Mouse (Mus musculus) retina, postnatal 7 days (tissue): Measurements from ENCODE around the gene Auts2.

Experiments
- DNase-seq: peaks from one replicate; pipeline ENCODE4 v3.0.0-alpha.2; 2012; ENCODE audit warnings: low read depth, low spot score

Auts2 gene

DNA sequence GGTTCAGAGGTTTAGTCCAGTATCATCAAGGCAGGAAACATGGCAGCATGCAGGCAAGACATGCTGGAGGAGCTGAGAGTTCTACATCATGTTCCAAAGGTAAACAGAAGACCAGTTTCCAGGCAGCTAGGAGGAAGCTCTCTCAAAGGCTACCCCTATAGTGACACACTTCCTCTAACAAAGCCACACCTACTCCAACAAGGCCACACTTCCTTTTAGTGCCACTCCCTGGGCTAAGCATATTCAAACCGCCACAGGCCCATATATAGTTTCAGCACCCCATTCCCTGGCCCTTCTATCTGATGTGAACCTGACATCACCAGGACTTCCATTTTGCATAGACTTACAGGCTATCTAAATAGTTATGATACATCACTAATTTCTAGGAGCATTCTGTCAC, 863.6 kb downstream of the Auts2 start:
- DNase-seq = no peak

DNA sequence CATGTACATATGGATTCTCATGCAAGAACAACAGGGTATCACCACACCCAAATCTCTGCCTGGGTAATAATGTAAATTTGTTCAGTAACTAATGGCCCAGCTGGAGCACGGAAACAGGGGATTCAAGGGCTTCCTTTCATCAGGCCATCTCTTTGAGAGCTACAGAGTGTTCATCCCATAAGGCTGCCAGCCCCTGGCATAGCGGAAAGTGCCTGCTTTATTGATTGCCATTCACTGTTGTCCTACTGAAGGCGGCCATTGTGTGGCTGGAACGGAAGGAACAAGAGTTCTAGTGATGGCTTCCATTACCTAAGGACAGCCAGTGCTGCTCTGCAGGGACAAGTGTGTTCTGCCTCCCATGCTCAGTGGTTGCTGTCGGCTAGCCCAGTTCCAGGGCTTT, 865.6 kb downstream of the Auts2 start:
- no peak for DNase-seq

DNA sequence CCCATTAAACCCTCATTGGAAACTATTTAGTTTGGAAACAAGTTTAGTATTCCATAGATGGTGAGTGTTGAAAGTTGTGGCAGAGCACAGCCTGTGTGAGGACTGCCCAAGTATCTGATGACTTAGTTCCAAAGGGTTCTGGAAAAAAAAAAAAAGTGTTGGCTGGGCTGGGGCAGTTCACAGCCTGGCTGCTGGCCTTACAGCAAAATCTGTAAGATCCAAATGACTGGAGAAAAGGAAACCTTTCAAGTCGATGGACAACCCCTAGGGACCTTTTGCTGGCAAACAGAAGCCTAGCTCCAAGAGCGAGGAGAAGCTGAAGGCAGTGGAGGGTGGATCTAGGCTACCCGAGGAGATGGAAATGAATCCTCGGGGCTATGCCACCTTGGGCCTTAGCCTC, 869.4 kb downstream of the Auts2 start:
- no peak for DNase-seq

DNA sequence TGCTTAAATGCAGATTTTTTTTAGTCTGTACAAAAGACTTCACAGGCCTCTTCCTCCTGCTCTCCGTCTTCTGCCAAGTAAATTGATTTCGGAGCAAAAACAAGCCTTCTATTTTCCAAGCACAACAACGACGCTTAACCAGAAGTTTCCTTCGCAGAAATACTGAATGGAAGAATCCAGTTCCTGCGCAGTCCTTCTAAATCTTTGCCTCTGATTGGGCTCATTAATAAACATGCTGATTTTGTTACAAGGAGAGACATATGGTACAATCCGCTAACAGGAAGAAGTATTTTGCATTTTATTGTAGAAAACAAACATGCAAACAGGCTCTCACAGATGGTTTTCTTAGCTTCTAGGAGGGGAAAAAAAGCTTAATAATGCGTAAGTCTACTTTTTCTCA, 878.1 kb downstream of the Auts2 start:
- DNase-seq = no peak

DNA sequence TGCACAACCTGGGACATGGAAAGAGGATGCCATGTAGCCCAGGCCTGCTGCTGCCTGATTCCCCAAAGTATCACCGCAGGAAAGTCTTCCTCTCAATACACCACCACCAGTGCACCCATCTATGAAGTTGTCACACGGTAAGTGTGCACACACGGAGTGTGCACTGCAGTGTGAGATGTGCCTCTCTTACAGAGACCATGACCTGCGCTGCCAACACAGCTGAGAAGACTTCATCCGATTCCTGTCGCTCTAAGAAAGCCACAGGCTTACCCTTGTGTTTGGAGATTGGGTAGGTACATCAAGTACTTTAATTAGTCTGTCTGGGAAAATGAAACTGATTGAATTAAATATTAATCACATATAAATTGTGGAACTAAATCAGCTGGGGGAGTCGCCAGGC, 878.5 kb downstream of the Auts2 start:
- no peak for DNase-seq

DNA sequence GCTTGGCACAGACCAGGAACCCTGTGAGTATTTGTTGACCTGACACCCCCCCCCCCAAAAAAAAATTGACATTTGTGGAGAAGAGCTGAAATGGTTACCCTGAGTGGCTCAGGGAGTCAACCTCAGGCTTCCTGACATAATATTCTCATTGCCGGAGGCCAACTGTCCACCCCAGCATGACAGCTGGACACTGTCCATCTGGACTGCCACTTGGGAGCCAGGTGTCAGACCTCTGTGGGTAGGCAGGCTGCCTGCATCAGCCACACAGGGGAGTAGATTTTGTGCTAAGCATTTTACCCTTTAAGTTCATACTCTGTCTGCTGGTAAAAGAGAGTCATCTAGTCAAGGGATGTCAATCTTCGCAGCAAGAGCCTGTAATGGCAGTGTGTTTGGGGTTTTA, 880.5 kb downstream of the Auts2 start:
- DNase-seq = no peak

DNA sequence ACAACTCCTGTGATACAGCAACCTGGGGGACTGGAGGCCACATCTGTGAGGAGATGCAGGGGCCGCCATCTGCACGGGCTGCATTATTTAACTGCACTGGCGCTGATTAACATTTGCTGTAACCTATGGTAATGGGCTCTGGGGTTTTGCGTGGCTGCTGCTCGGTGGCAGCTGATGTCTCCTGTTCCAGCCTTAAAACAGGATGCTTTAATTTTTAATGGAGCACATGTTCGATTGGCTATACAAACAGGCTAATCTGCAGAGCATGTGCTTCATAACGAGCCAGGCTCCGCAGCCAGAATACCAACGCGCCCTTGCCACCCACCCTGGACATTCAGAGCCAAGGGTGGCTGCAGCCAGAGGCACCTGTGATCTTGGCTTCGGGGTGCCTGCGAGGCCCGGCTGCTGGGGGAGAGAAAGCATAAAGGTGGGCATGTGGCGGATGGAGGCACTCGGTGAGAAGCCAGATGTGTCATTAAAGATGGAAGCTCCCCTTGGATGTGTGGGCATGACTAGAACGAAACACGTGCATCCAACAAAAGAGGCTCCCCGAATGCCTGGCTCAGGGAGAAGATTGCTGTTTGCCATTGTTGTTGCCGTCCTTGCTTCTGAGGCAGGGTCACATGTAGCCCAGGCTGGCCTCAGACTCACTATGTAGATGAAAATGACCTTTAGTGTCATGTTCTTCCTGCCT, 884.2 kb downstream of the Auts2 start:
- DNase-seq = no peak

DNA sequence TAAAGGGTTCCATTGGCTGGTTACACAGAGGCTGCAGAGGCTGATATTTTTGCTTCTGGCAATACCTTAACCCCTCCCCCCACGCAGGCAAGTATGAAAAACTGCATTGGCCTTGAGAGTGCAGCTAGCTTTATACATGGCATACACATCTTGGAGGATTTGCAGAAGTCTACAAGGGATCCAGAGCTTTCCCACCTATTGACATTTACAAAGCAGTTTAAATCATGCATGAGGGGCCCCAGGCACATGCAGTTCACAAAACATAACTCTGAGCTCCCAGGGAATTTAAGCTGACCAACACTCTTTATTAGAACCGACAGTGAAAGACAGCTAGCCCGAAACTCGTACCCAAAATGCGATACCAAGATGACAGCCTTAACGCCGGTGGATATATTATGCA, 888.9 kb downstream of the Auts2 start:
- DNase-seq = no peak

DNA sequence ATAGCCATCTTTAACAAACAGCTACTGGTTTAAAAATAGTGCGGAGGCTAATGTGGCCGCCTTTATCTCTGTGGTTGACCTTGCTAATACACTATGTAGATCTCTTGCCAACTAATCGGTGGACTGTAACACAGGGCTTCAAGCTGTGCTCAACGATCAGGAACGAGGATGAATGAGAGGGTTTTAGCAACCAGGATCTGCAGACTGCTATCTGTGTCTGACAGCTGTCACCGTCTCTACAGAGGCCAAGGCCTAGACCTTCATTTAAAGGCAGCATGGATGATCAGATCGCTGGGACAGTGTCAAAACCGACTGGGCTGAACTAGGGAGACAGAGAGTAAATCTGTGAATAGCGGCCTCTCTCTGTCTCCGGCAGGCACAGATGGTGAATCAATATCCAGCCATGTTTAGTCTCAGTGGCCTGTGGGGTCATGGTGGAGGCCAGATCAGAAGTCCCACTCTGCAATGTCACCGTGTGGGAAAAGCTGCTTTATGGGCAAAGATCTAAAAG, 892.7 kb downstream of the Auts2 start:
- no peak for DNase-seq

DNA sequence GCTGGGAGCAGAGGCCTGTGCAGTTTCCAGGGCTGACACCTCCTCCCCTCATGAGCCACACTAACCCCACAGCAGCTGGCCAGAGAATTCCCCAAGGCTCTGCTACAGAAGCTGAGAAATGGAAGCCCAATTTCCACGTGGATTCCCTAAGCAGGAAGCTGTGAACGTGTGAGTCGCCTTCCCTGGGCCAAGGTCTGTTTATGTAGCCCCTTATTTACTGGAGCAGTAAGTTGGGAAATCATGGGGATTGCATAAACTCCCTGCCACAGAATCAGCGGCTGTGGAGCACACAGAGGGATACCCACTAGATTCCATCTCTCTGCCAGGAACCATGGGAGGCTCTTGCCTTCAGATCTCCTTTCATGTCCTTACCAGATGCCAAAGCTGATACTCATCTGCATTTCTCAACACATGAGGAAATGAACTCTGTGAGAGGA, 895.4 kb downstream of the Auts2 start:
- DNase-seq = no peak

DNA sequence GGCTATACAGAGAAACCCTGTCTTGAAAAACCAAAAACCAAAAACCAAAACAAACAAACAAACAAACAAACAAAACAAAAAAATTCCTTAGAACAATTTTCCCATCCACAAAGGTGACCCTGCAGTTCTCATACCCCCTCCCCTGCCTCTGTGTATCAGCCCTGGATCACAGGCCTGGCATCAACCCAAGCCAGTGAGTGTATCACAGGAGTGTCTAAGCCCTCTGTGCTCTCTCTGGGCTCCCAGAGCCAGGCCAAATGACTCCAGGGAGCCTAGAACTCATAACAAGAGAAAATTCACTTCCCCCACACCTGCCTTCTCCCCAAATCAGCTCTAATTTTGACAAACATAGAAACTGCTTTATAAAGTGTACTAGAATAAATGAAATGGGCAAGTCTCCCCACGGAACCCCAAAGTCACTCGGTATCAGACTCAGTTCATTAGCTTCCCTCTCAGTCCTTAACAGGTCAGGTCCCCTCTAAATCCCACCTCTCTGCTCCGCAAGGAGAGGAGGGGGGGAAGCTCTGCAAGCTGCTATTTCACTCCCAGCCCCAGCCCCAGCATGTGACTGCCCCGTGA, 896.0 kb downstream of the Auts2 start:
- DNase-seq = no peak

DNA sequence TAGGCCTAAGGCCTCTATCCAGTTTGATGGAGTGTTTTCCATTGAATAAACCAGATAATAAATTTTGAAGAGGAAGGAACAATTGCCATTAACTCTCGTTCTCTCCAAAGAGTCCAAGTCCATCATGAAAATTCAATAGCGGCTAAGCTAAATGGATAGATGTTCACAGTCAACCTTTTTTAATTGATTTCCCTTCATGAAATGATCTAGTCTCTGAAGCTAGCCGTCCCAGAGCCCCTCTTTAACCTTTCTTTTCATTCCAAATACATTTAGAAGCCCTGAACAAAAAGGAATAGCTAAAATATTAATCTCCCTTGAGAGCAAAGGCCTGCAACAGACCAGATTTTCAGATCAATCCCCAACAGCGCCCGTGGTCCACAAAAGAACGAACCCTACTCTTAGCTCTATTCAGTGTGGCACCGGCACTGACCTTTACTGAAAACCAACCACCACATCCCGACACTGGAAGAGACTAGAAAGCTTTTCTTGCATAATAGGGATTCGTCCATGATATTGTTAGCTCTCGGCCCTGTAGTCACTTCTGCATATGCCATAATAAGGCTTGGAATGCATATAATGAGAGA, 896.9 kb downstream of the Auts2 start:
- no peak for DNase-seq

DNA sequence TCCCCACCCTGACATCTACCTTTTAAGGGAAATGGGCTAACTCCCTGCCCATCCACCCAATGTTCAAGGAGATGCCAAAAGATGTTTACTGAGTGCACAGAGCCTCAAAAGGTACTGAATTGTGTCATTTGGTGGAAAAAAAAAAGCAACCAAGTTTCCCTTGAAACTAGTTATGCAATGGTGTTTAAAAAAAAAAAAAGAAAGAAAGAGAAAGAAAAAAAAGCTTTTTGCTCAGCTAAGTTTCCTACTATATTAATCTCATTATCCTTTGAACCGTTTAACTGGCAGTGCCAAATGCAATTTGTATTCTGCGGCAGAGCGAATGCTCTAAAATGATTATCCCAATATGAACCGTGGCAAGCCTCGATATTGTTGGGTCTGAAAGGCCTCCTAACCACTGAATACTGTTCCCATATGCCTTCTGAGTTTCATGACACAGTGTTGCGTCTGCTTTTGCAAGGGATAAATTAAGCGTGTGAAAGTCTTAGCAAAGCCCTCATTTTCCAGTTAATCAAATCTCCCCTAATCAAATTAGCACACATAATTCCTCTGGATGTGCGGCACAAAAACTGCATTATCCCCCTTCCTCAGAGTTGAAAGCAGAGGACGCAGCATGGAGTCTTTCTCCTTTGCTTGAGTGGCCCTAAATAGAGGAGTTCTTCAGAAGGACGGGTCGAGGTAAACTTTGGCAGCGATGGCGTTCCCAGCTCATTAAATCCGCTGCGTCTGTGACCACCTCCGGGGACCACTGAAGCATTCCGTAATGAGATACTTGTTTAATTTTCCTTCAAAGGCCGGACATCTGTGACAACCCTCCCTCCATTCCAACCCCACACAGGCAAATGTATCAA, 897.6 kb downstream of the Auts2 start:
- no peak for DNase-seq

DNA sequence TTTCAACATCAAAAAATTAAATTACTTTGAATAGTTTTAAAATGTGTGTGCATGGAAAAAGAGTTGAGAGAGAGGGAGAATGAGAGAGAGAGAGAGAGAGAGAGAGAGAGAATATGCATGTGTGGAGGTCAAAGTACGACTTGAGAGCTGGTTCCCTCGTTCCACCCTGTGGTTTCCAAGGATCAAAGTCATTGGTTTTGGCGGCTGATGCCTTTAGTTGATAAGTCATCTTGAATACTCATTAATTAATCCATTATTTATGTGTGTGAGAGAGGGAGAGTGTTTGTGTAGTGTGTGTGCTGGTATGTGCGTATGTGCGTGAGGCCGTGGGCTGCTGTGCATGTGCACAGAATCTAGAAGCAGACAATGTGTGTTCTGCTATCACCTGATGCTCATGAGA, 898.8 kb downstream of the Auts2 start:
- no peak for DNase-seq

DNA sequence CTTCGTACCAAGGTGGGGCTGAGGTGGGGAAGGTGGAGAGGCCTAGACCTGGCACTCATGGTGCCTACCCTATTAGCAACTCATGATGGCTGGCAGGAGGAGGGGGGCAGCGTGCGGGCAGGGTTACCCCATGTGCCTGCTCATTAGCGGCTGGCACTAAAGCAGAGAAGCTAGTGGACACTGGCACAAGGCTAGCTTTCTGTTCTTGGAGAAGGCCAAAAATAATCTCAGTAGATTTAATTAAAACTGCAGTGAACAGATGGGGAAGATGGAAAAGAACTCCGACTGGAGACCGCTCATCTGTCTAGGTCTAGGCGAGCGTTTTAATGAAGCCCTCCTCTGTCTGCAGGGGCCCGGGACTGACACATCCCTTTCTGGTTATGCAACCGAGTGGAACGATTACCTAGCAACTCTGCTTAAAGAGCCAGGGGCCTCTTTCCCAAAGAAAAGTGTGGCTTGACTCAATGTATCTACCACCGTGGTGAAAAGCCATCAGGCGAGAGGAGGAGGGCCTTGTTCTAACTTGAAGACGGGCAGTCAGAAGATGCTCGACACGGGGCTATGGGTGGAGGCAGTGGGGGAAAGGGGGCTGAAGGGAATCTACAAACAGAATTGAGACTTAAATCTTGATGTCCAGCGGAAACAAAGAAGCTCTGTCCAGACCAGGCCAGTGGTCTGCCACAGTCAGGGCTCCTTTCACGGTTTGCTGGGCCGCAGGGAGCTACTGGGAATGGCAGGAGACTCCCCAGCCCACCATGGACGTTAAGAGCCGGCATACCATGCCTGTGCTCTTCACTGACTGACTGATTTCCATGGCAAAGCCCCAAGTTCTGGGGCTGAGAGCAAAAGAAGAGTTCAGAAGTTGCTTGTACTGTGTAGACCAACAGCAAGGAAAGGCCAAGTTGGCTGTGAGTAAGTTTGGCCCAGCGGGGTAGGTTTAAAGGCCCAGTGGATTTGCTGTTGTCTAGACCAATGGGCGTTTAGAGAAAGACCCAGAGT, 899.7 kb downstream of the Auts2 start:
- DNase-seq = no peak

DNA sequence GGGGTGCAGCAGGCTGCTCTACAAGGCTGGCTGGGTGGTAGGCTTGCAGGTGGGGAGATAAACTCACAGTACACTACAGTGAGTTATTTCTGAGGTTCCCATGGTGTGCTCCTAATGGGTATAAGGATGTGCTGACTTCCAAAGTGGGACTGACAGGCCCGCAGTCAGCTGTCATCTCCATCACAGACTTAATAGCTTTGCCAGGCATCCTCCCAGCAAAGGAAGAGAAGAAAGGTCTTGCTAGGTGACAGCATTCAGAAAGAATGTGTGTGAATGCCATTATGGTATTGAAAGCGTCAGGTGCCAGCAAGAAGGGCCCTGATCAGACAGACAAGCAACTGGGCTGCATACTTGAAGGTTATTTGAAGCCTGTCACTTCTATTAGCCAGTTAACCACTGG, 900.4 kb downstream of the Auts2 start:
- no peak for DNase-seq

DNA sequence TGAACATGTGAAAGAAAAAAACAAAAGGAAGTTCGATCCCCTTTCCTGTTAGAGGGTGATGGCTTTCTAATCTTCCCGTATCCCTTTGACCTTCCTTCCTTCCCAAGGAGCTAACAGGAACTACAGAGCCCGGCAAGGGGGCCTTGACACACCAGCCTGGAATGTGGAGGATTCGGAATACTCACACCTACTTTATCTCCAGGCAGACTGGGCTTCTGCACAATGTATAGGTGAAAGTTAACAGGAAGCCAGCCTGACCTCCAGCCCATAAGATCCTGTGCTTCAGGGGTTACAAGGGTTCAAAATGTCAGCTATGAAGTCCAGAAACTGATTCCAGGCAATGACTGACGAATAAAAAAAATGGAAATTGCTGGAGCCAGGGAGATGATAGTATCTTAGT, 906.7 kb downstream of the Auts2 start:
- no peak for DNase-seq

DNA sequence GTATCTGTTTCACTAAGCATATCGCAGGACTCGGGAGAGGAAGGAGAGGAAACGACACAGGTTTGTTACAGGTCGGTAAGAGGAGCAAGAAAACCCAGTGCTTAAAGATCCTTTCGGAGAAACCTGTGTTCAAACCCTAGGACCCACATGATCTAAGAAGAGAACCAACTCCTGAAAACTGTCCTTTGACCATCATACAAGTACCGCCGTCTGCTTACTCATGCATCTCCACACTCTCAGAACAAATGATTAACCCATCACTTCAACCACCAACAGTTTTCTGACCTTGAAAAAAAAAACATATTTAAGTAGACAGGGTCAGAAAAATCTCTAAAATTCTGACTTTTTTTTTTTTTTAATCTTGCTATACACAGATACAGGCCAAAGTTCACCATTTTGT, 908.4 kb downstream of the Auts2 start:
- no peak for DNase-seq

DNA sequence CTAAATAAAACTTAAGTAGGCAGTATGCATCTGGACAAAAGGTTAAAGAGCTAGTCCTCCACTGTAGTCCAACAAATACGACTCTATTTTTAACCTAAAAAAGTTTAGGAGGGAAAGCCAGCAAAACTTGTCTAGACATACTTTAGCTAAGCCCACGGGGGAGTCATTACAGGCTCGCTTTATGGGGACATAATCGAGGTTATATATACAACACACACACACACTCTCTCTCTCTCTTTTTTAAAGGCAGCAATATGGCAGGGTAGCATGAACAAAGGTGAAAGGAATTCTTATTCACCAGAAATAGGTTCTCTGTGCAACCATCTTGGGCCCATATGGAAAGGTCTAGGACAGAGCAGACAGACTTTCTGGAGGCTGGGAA, 911.2 kb downstream of the Auts2 start:
- no peak for DNase-seq

DNA sequence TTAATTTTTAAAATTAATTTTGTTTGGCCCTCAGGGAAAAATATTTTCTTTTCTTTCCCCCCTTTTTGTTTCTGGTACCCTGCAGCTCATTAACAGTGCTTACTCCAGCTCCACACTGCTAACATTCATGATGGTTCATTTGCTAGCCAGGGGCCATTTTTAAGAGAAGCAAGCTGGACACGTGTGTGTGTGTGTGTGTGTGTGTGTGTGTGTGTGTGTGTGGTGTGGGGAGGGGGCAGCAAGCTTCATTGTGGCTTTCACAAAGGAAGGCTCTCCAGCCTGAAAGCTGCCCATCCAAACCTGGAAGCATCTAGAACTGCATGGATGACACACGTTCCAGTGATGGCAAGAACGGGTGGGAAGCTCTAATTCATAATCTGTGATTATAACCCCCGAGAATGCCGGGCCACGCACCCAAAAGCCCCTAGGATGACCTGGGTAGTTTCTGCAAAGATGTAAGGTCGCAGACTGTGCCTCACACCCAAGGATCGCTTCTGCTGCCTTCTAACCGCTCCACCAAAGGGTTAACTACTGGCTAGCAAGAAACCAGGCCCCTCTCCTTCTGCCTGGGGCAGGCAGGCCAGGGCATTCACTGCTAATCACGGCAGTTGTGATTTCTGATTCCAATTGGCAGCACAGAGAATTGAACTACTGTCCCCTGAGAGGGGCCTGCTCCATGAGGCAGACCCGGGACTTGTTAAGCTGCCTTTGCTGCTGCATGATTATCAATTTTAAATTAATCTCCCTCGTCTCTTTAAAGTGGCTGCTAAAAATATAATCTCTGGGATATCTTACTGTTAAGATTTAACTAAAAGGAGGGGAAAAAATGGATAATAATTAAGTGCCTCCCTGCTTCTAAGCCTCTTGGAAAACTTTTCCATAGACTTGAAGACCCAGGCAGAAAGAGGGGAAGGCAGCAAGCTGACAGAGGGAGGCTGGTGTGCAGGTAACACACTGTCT, 911.8 kb downstream of the Auts2 start:
- DNase-seq = no peak
